Mouse (Mus musculus) heart, adult 2 months (tissue): ENCODE data around the gene P3h2.

Source experiments
- CTCF ChIP-seq: fragments of 200-600 bp; IDR thresholded peaks from 2 replicates; pipeline ENCODE4 v1.8.1; 2022; ENCODE audit warnings: antibody characterized with exemption, mild to moderate bottlenecking, moderate library complexity
- EP300 ChIP-seq: fragments of 200-500 bp; IDR thresholded peaks from 2 replicates; pipeline ENCODE4 v1.6.1; 2011; ENCODE audit warnings: low read depth, low read length, control low read depth; ENCODE audit not compliant: insufficient read depth

- TF ChIP-seq EP300 (no peak), CTCF (no peak)
These were observed 171.4 kb downstream of the P3h2 start for GRCm38 (mm10) chr16:25934181-25934580.
